Mouse (Mus musculus): ENCODE measurements at regions not wholly inside any gene's neighbourhood (a gene's known extent, or its start where the extent isn't known, plus 50 kb on each side); places are given as distances from the start of the nearest gene placed in this dataset.

GRCm38 (mm10) chr6:89035061-89035835 lies 133.2 kb downstream of the Tpra1 start:
- no peak for TF ChIP-seq CTCF (IDR thresholded peaks at IDR 0.05; ENCODE audit: low read depth, low read length)
- TF ChIP-seq POLR2A (IDR thresholded peaks at IDR 0.05; ENCODE audit: borderline replicate concordance, low read depth, low read length), result no peak

All from bone marrow macrophage, adult 2 months (primary cell).